Mouse (Mus musculus): ENCODE data around the gene Pcdh18. TPM values are rescaled to one million over a fixed set of nuclear protein-coding genes. Genes with fewer than 3 reads are reported as not detected.

The Pcdh18 gene
- not detected for total RNA-seq (2023)

DNA sequence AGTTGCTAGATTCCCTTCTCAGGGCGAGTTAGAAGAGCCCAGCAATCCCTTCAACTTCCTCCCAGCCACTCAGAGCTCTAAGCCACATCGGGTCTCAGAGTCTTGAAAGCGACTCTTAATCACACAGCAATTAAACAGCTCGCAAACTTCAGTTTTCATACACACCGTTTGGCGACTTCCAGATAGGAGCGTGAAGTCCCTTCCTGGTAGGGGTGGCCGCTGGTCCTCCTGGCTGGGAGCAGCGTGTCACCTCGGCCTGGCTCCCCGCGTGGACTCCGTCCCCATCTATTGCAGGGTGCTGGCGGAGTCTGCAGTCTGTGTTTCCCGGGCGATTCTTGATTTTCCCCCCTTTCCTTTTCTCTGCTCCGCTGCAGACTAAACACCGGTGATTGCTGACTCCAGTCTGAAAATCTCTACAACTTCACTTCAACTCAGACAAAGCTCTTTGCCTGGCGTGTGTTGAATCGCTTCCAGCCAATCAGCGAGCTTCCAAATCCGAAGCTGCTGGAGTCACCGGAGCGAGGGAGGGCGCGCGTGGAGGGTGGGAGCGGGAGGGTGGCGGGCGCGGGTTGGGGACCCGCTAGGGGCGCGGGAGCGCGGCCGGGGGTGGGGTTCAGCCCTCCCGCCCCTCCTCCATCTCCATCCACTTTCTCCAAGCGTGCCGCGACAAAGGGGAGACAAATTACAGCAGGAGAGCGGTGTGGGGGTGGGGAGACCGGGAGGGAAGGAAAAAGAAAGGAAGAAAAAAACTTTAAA, at the start of gene Pcdh18:
Pcdh18 (minus strand) TSS at position 456 of the 756 bp plus-strand sequence.

